13 mouse cellular contexts compared by ENCODE assay signal in genomic region chr3:101348501-101349161, GRCm38 (mm10). TPM values are rescaled to one million over a fixed set of nuclear protein-coding genes. Genes with fewer than 3 reads are reported as not detected.
DNase-seq lines count a peak whose midpoint lies in the region; ATAC-seq lines count a peak whose summit lies in the region.
"Had no signal": no experiment of that assay in that cellular context is flagged by ENCODE, and none has a peak within 500 bp of the region (broad histone marks: within the 10 kb centered on the region; RNA-seq: fewer than 3 reads in every experiment).

No protein-coding gene starts in this region.

- H3K4me1 ChIP-seq in liver, embryonic 12.5 days = peaks cover 48% of the 10 kb centered on the region
- H3K4me1 ChIP-seq in limb, embryonic 10.5 days = peaks cover 42% of the 10 kb centered on the region

- peak overlapping the region; percentile 3; the same call in 1 of the 2 replicates for H3K4me2 ChIP-seq in liver, embryonic 12.5 days

- no peak overlapping the region for H3K4me3 ChIP-seq in liver, embryonic 12.5 days
- no peak overlapping the region for H3K4me3 ChIP-seq in limb, embryonic 10.5 days

- WGBS in liver, embryonic 12.5 days (ENCODE audit: insufficient replicate concordance) = 28% methylated on average over 9 of the region's 9 CpGs
- 75% methylated on average over 9 of the region's 9 CpGs for WGBS in limb, embryonic 10.5 days

- DNase-seq in cerebellum, postnatal 14 days = peak; percentile 85
- no peak for DNase-seq in cerebellum, adult 9-10 months
- DNase-seq in liver = no peak
- no peak for DNase-seq in limb, embryonic 10.5 days (ENCODE audit: low spot score)
- peak; percentile 35 for DNase-seq in naive thymus-derived CD4-positive, alpha-beta T cell, adult 2 months (ENCODE audit: low read depth)
- DNase-seq in urinary bladder, postnatal 25 days (ENCODE audit: low spot score) = no peak
- DNase-seq in kidney, postnatal 25 days = no peak
- DNase-seq: adrenal gland, postnatal 36 days; heart, adult 11 months; heart, postnatal 4 days; kidney, adult 8-10 months had no signal

- peaks cover 6% of the 10 kb centered on the region for H3K36me3 ChIP-seq in liver, embryonic 12.5 days
- no peaks in the 10 kb centered on the region for H3K36me3 ChIP-seq in limb, embryonic 10.5 days

- peak overlapping the region; percentile 4; the same call in 1 of the 2 replicates for H3K9ac ChIP-seq in liver, embryonic 12.5 days
- H3K9ac ChIP-seq: liver, embryonic 14.5 days had no signal

- H3K27ac ChIP-seq in liver, embryonic 12.5 days = no peak overlapping the region
- peak overlapping the region; percentile 16; the same call in 1 of the 2 replicates for H3K27ac ChIP-seq in limb, embryonic 10.5 days
- H3K27ac ChIP-seq: liver, embryonic 14.5 days had no signal

- H3K9me3 ChIP-seq in liver, embryonic 12.5 days (replicated peaks) = peaks cover 5% of the 10 kb centered on the region
- no peaks in the 10 kb centered on the region for H3K9me3 ChIP-seq in limb, embryonic 10.5 days (replicated peaks)

- H3K27me3 ChIP-seq in liver, embryonic 12.5 days (replicated peaks) = no peaks in the 10 kb centered on the region
- no peaks in the 10 kb centered on the region for H3K27me3 ChIP-seq in limb, embryonic 10.5 days (ENCODE audit: low read depth, poor library complexity, severe bottlenecking)

- no peak for ATAC-seq in liver, embryonic 12.5 days

RNA-seq across cellular contexts. Expression of gene Igsf3, which starts 28.3 kb away (rescaled TPM):
- polyA plus RNA-seq in liver, embryonic 12.5 days (2016; fragmentation: Nextera tagmentation; extraction: Ambion mirVana) = 10.3 and 10.7 TPM in 2 replicates
- 59.9 and 84.9 TPM in 2 replicates for polyA plus RNA-seq in limb, embryonic 10.5 days (2016; fragmentation: Nextera tagmentation; extraction: Ambion mirVana)

Comparison
In these comparisons a context has a peak if more than half of its experiments do, and no peak if none do; other contexts are left out.
1. DNase-seq: peak in cerebellum, postnatal 14 days (2 of 2) and naive thymus-derived CD4-positive, alpha-beta T cell, adult 2 months (single experiment); none in cerebellum, adult 9-10 months (single experiment), liver (single experiment), limb, embryonic 10.5 days (single experiment), urinary bladder, postnatal 25 days (single experiment) and kidney, postnatal 25 days (0 of 2).